Mouse (Mus musculus): ENCODE data around the gene Wdr34. TPM values are rescaled to one million over a fixed set of nuclear protein-coding genes. Genes with fewer than 3 reads are reported as not detected.
A peak's percentile ranks its signal among the peaks of the same experiment; 100 is the strongest.
"Not testable (repeated sequence)": the region's sequence is repeated elsewhere in the genome, so short reads cannot be mapped to it uniquely, and the experiment has no call there.

Gene Wdr34
- polyA plus RNA-seq, 1 experiment from 2014 or later = 25.1 TPM

- peaks cover 28% of the 10 kb centered on the region for H3K4me1 ChIP-seq (replicated peaks; ENCODE audit: control insufficient read depth, insufficient read depth, low read length)
- no peaks in the 10 kb centered on the region for H3K36me3 ChIP-seq (ENCODE audit: control insufficient read depth, insufficient read depth, low read length)
- H3K27me3 ChIP-seq (replicated peaks; ENCODE audit: control insufficient read depth, insufficient read depth, low read length) = no peaks in the 10 kb centered on the region
- ATAC-seq (replicated peaks; ENCODE audit: low FRiP score) (peak; percentile 33; the same call in 1 of the 2 replicates), DNase-seq (ENCODE audit: low spot score) (peak; percentile 89)
- H3K4me2 ChIP-seq = peak overlapping the region; percentile 98
- H3K27ac ChIP-seq (ENCODE audit: low read depth, low read length) = peak overlapping the region; percentile 95
- peak overlapping the region; percentile 94 for H3K9ac ChIP-seq (ENCODE audit: low read depth, low read length)
- peak overlapping the region; percentile 79 for H3K4me3 ChIP-seq (ENCODE audit: low read depth, low read length)
- WGBS = 0% methylated on average over 40 of the region's 40 CpGs
- no peaks in the 10 kb centered on the region for H3K9me3 ChIP-seq (ENCODE audit: control insufficient read depth, low read length)
Observed at GRCm38 (mm10) chr2:30062249-30063093, 13.8 kb upstream of the Wdr34 start.

GRCm38 (mm10) chr2:30061215-30062166 is 12.8 kb upstream of the Wdr34 start:
- ATAC-seq (replicated peaks; ENCODE audit: low FRiP score) (peak; percentile 9; the same call in 1 of the 2 replicates), DNase-seq (ENCODE audit: low spot score) (peak; percentile 87)
- Histone ChIP-seq H3K36me3 (ENCODE audit: control insufficient read depth, insufficient read depth, low read length) (no peaks in the 10 kb centered on the region), H3K4me3 (ENCODE audit: low read depth, low read length) (peak overlapping the region; percentile 79), H3K9me3 (ENCODE audit: control insufficient read depth, low read length) (no peaks in the 10 kb centered on the region), H3K27me3 (replicated peaks; ENCODE audit: control insufficient read depth, insufficient read depth, low read length) (no peaks in the 10 kb centered on the region), H3K4me1 (replicated peaks; ENCODE audit: control insufficient read depth, insufficient read depth, low read length) (peaks cover 33% of the 10 kb centered on the region), H3K27ac (ENCODE audit: low read depth, low read length) (peak overlapping the region; percentile 95), H3K9ac (ENCODE audit: low read depth, low read length) (peak overlapping the region; percentile 94), H3K4me2 (peak overlapping the region; percentile 98)
- WGBS = 6% methylated on average over 37 of the region's 37 CpGs

- no peaks in the 10 kb centered on the region for H3K9me3 ChIP-seq (ENCODE audit: control insufficient read depth, low read length)
- DNase-seq (ENCODE audit: low spot score) = no peak
- H3K9ac ChIP-seq (ENCODE audit: low read depth, low read length) = no peak overlapping the region
- no peak for ATAC-seq (replicated peaks; ENCODE audit: low FRiP score)
- H3K36me3 ChIP-seq (ENCODE audit: control insufficient read depth, insufficient read depth, low read length) = no peaks in the 10 kb centered on the region
- H3K27me3 ChIP-seq (replicated peaks; ENCODE audit: control insufficient read depth, insufficient read depth, low read length) = no peaks in the 10 kb centered on the region
- H3K4me1 ChIP-seq (replicated peaks; ENCODE audit: control insufficient read depth, insufficient read depth, low read length) = peaks cover 17% of the 10 kb centered on the region
- no peak overlapping the region for H3K4me3 ChIP-seq (ENCODE audit: low read depth, low read length)
- no peak overlapping the region for H3K4me2 ChIP-seq
- 67% methylated on average over 5 of the region's 5 CpGs for WGBS
- no peak overlapping the region for H3K27ac ChIP-seq (ENCODE audit: low read depth, low read length)
Observed at GRCm38 (mm10) chr2:30058418-30058817, 9.7 kb upstream of the Wdr34 start.

- ATAC-seq (replicated peaks; ENCODE audit: low FRiP score) (peak; percentile 62), DNase-seq (ENCODE audit: low spot score) (no peak)
- peaks cover 15% of the 10 kb centered on the region for H3K4me1 ChIP-seq (replicated peaks; ENCODE audit: control insufficient read depth, insufficient read depth, low read length)
- no peak within 1 kb of the TSS for H3K4me2 ChIP-seq
- no peak within 1 kb of the TSS for H3K27ac ChIP-seq (ENCODE audit: low read depth, low read length)
- H3K9ac ChIP-seq (ENCODE audit: low read depth, low read length) = no peak within 1 kb of the TSS
- H3K4me3 ChIP-seq (ENCODE audit: low read depth, low read length) = no peak within 1 kb of the TSS
- no peaks in the 10 kb centered on the region for H3K27me3 ChIP-seq (replicated peaks; ENCODE audit: control insufficient read depth, insufficient read depth, low read length)
- H3K9me3 ChIP-seq (ENCODE audit: control insufficient read depth, low read length) = no peaks in the 10 kb centered on the region
- WGBS = 43% methylated on average over 12 of the region's 12 CpGs
- no peaks in the 10 kb centered on the region for H3K36me3 ChIP-seq (ENCODE audit: control insufficient read depth, insufficient read depth, low read length)
Observed at GRCm38 (mm10) chr2:30057223-30057904, 8.7 kb upstream of the Wdr34 start, which contains the start of gene Set. Gene Set (plus strand): TSS chr2:30057378.

GRCm38 (mm10) chr2:30056736-30057135 is 8.1 kb upstream of the Wdr34 start:
- WGBS = 80% methylated on average over 3 of the region's 3 CpGs
- DNase-seq (ENCODE audit: low spot score) = no peak
- no peaks in the 10 kb centered on the region for H3K36me3 ChIP-seq (ENCODE audit: control insufficient read depth, insufficient read depth, low read length)

GRCm38 (mm10) chr2:30055310-30055709 is 6.6 kb upstream of the Wdr34 start:
- not testable (repeated sequence) for DNase-seq (ENCODE audit: low spot score); H3K9me3 ChIP-seq (ENCODE audit: control insufficient read depth, low read length); H3K9ac ChIP-seq (ENCODE audit: low read depth, low read length); H3K27me3 ChIP-seq (replicated peaks; ENCODE audit: control insufficient read depth, insufficient read depth, low read length); H3K4me3 ChIP-seq (ENCODE audit: low read depth, low read length); H3K27ac ChIP-seq (ENCODE audit: low read depth, low read length); H3K4me1 ChIP-seq (replicated peaks; ENCODE audit: control insufficient read depth, insufficient read depth, low read length); H3K36me3 ChIP-seq (ENCODE audit: control insufficient read depth, insufficient read depth, low read length); ATAC-seq (replicated peaks; ENCODE audit: low FRiP score); H3K4me2 ChIP-seq
- 91% methylated on average over 3 of the region's 3 CpGs for WGBS

More at GRCm38 (mm10) chr2:30056736-30057135, 8.1 kb upstream of the Wdr34 start:
- ATAC-seq (replicated peaks; ENCODE audit: low FRiP score) = no peak
- Histone ChIP-seq H3K27ac (ENCODE audit: low read depth, low read length) (no peak overlapping the region), H3K27me3 (replicated peaks; ENCODE audit: control insufficient read depth, insufficient read depth, low read length) (no peaks in the 10 kb centered on the region), H3K4me3 (ENCODE audit: low read depth, low read length) (no peak overlapping the region), H3K9ac (ENCODE audit: low read depth, low read length) (no peak overlapping the region), H3K9me3 (ENCODE audit: control insufficient read depth, low read length) (no peaks in the 10 kb centered on the region), H3K4me2 (no peak overlapping the region), H3K4me1 (replicated peaks; ENCODE audit: control insufficient read depth, insufficient read depth, low read length) (peaks cover 15% of the 10 kb centered on the region)

GRCm38 (mm10) chr2:30051992-30052761 is 3.5 kb upstream of the Wdr34 start:
- no peak for DNase-seq (ENCODE audit: low spot score)
- ATAC-seq (replicated peaks; ENCODE audit: low FRiP score) = no peak
- Histone ChIP-seq H3K9me3 (ENCODE audit: control insufficient read depth, low read length) (no peaks in the 10 kb centered on the region), H3K4me1 (replicated peaks; ENCODE audit: control insufficient read depth, insufficient read depth, low read length) (peaks cover 12% of the 10 kb centered on the region), H3K36me3 (ENCODE audit: control insufficient read depth, insufficient read depth, low read length) (no peaks in the 10 kb centered on the region), H3K27me3 (replicated peaks; ENCODE audit: control insufficient read depth, insufficient read depth, low read length) (no peaks in the 10 kb centered on the region), H3K4me3 (ENCODE audit: low read depth, low read length) (no peak overlapping the region), H3K9ac (ENCODE audit: low read depth, low read length) (no peak overlapping the region), H3K27ac (ENCODE audit: low read depth, low read length) (no peak overlapping the region), H3K4me2 (no peak overlapping the region)
- WGBS = 45% methylated on average over 6 of the region's 6 CpGs
